Mouse (Mus musculus): ENCODE measurements at regions not wholly inside any gene's neighbourhood (a gene's known extent, or its start where the extent isn't known, plus 50 kb on each side); places are given as distances from the start of the nearest gene placed in this dataset.
"Not testable (repeated sequence)": the region's sequence is repeated elsewhere in the genome, so short reads cannot be mapped to it uniquely, and the experiment has no call there.

DNA sequence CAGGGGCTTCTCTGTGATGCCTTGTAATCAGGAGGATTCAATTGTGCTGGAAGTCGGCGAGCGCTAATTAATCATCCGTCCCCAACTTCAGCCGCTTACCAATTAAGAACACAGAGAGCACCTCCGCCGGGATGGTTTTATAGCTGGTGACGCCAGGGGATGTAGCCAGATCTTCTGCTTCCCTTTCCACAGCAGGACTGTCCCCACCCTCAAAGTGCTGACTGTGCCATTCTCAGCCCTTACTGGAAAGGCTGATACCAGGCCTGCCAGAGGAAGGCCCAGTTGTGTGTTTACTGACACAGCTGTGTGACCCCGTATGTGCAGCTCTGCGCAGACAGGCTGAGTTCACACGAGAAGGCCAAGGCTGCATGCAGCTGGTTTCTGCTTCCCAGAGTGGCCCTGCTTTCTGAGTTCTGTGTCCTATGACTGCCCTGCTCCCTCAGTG is 59.9 kb upstream of the Bend4 start:
- 24% methylated on average over 11 of the region's 11 CpGs for WGBS

DNA sequence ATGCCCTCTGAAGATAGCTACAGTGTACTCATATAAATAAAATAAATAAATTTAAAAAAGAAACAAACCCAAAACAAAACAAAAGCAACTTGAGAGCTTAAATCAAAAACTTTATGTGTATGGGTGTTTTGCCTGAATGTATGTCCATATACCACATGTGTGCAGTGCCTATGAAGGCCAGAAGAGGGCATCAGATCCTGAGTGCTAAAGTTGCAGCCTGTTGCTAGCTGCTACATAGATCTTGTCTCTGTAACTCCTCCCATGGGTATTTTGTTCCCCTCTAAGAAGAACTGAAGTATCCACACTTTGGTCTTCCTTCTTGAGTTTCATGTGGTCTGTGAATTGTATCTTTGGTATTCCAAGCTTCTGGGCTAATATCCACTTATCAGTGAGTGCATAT is 62.6 kb upstream of the Bend4 start:
- ATAC-seq (ENCODE audit: low read depth); H3K4me1 ChIP-seq (ENCODE audit: control insufficient read depth, insufficient read depth, low read length); H3K4me3 ChIP-seq (ENCODE audit: low read depth, low read length); H3K9ac ChIP-seq (replicated peaks; ENCODE audit: low read depth, low read length); H3K4me2 ChIP-seq (ENCODE audit: low read depth, low read length); H3K27me3 ChIP-seq (ENCODE audit: control insufficient read depth, insufficient read depth, low read length); H3K9me3 ChIP-seq (ENCODE audit: control insufficient read depth, low read length); H3K36me3 ChIP-seq (ENCODE audit: control insufficient read depth, insufficient read depth, low read length); H3K27ac ChIP-seq (ENCODE audit: low read depth, low read length): not testable (repeated sequence)

More for the DNA sequence above, 59.9 kb upstream of the Bend4 start:
- Histone ChIP-seq H3K4me1 (ENCODE audit: control insufficient read depth, insufficient read depth, low read length) (no peaks in the 10 kb centered on the region), H3K9me3 (ENCODE audit: control insufficient read depth, low read length) (no peaks in the 10 kb centered on the region), H3K4me3 (ENCODE audit: low read depth, low read length) (no peak overlapping the region), H3K36me3 (ENCODE audit: control insufficient read depth, insufficient read depth, low read length) (no peaks in the 10 kb centered on the region), H3K9ac (replicated peaks; ENCODE audit: low read depth, low read length) (no peak overlapping the region), H3K4me2 (ENCODE audit: low read depth, low read length) (no peak overlapping the region), H3K27ac (ENCODE audit: low read depth, low read length) (no peak overlapping the region), H3K27me3 (ENCODE audit: control insufficient read depth, insufficient read depth, low read length) (no peaks in the 10 kb centered on the region)
- ATAC-seq (ENCODE audit: low read depth): peak; percentile 62; the same call in 1 of the 2 replicates

DNA sequence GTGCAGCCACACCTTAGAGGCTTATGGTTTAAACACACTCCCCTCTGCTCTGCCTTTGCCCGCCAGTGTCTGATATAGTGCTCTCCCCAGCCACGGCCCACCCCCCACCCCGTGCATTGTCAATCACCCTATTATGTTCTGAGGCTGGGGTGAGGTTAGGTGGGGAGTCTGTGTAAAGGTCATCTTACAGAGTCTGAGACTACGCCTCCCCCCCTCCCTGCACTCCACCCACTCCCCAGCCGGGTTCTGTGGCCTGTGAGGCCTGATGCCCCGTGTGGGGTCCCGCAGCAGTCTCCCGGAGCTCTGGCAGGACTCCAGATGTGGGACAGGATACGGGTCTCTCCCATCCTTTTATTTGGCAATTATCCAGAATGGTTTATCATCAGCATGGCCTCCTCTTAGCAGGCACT is 64.8 kb upstream of the Bend4 start:
- no peaks in the 10 kb centered on the region for H3K4me1 ChIP-seq (ENCODE audit: control insufficient read depth, insufficient read depth, low read length)
- 22% methylated on average over 9 of the region's 9 CpGs for WGBS
- H3K27ac ChIP-seq (ENCODE audit: low read depth, low read length): no peak overlapping the region
- no peaks in the 10 kb centered on the region for H3K27me3 ChIP-seq (ENCODE audit: control insufficient read depth, insufficient read depth, low read length)
- no peak overlapping the region for H3K4me3 ChIP-seq (ENCODE audit: low read depth, low read length)
- no peak overlapping the region for H3K9ac ChIP-seq (replicated peaks; ENCODE audit: low read depth, low read length)
- ATAC-seq (ENCODE audit: low read depth): peak; percentile 48; the same call in 1 of the 2 replicates
- H3K36me3 ChIP-seq (ENCODE audit: control insufficient read depth, insufficient read depth, low read length): no peaks in the 10 kb centered on the region
- no peaks in the 10 kb centered on the region for H3K9me3 ChIP-seq (ENCODE audit: control insufficient read depth, low read length)
- H3K4me2 ChIP-seq (ENCODE audit: low read depth, low read length): no peak overlapping the region

DNA sequence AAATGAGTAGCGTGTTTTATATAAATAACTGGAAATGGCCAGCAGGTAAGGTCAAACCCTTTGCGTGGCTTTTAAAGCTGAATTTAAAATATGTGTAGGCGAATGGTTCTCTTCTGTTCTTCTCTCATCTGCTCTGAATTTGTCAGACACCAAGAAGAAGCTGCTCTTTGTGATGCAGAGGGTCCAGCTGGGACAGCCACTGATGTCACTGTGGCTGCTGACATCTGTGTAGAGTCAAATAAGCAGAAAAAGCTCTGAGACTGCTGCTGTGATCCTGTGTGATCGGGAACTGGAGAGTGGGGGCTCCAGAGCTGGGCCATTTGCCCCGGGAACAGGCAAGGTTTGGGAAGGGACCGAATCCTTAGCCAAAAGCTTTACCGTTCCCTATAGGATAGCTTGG is 68.6 kb upstream of the Bend4 start:
- WGBS: 90% methylated on average over 7 of the region's 7 CpGs
- Histone ChIP-seq H3K9ac (replicated peaks; ENCODE audit: low read depth, low read length) (no peak overlapping the region), H3K36me3 (ENCODE audit: control insufficient read depth, insufficient read depth, low read length) (no peaks in the 10 kb centered on the region), H3K27me3 (ENCODE audit: control insufficient read depth, insufficient read depth, low read length) (no peaks in the 10 kb centered on the region), H3K4me3 (ENCODE audit: low read depth, low read length) (no peak overlapping the region), H3K27ac (ENCODE audit: low read depth, low read length) (no peak overlapping the region), H3K4me1 (ENCODE audit: control insufficient read depth, insufficient read depth, low read length) (no peaks in the 10 kb centered on the region), H3K9me3 (ENCODE audit: control insufficient read depth, low read length) (no peaks in the 10 kb centered on the region), H3K4me2 (ENCODE audit: low read depth, low read length) (no peak overlapping the region)
- no peak for ATAC-seq (ENCODE audit: low read depth)

DNA sequence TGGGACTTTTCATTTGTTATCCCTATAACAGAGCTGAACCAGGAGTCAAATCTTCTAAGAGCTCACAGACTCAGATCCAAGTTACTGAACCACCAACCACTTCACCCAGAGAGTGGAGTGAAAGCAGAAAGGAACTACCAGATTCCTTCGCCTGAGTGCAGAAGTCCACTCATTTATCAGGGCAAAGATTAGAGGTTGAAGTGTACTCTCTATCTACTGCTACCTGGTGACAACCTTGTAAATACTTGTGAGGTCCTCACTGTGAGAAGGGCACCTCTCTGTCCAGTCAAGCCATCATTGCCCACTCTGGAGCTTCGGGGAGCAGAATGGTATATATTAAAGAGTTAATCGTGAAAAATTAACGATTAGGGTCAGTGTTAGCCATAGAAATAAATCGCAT is 87.4 kb upstream of the Shisa3 start:
- no peak for ATAC-seq (ENCODE audit: low read depth)
- Histone ChIP-seq H3K36me3 (ENCODE audit: control insufficient read depth, insufficient read depth, low read length) (no peaks in the 10 kb centered on the region), H3K9ac (replicated peaks; ENCODE audit: low read depth, low read length) (no peak overlapping the region), H3K4me1 (ENCODE audit: control insufficient read depth, insufficient read depth, low read length) (no peaks in the 10 kb centered on the region), H3K4me3 (ENCODE audit: low read depth, low read length) (no peak overlapping the region), H3K27ac (ENCODE audit: low read depth, low read length) (no peak overlapping the region), H3K4me2 (ENCODE audit: low read depth, low read length) (no peak overlapping the region), H3K9me3 (ENCODE audit: control insufficient read depth, low read length) (no peaks in the 10 kb centered on the region), H3K27me3 (ENCODE audit: control insufficient read depth, insufficient read depth, low read length) (no peaks in the 10 kb centered on the region)
- 93% methylated on average over 5 of the region's 5 CpGs for WGBS

DNA sequence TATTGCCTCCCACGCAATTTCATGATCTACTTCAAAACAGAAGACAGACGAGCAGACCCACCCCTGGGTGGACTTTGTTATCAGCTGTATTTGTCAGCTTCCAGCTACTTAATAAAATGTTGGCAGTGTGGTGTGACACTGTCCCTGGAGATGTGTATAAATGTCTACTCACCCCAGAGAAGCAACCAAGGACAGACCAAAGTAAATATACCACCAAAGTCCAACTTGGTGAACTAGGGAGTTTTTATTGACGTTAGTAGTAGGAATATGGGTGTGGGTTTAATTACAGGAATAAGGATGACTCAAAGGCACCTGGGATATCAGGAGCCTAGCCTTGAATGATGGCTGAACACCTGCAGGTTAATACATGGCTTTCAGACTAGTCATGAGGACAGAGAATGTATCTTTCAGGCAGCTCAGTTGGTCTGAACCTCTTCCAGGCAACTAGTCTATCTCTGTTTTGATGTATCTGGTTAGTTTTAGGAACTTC is 86.2 kb upstream of the Shisa3 start:
- Histone ChIP-seq H3K9ac (replicated peaks; ENCODE audit: low read depth, low read length) (no peak overlapping the region), H3K36me3 (ENCODE audit: control insufficient read depth, insufficient read depth, low read length) (no peaks in the 10 kb centered on the region), H3K4me2 (ENCODE audit: low read depth, low read length) (no peak overlapping the region), H3K4me3 (ENCODE audit: low read depth, low read length) (no peak overlapping the region), H3K9me3 (ENCODE audit: control insufficient read depth, low read length) (no peaks in the 10 kb centered on the region), H3K4me1 (ENCODE audit: control insufficient read depth, insufficient read depth, low read length) (no peaks in the 10 kb centered on the region), H3K27ac (ENCODE audit: low read depth, low read length) (no peak overlapping the region), H3K27me3 (ENCODE audit: control insufficient read depth, insufficient read depth, low read length) (no peaks in the 10 kb centered on the region)
- WGBS: 88% methylated on average over 3 of the region's 3 CpGs
- ATAC-seq (ENCODE audit: low read depth): no peak

DNA sequence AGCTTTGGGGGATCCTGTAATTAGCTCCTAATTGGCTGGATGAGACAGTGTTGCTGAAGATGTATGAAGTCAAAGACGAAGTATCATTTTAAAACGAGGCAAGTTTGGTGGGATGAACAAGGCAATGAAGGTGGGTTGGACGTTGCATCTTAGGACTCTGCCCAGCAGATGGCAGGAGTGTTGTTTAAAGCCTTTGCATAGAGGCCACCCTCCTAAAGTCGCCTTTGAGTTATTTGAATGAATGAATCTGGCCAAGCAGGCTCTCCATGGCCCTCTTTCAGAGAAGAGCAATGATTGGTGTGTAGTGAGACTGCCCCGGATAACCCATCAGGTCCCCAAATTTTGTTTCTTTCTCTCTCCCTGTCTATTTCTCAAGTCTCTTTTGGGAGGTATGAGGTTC is 77.5 kb upstream of the Shisa3 start:
- Histone ChIP-seq H3K36me3 (ENCODE audit: control insufficient read depth, insufficient read depth, low read length) (no peaks in the 10 kb centered on the region), H3K27ac (ENCODE audit: low read depth, low read length) (no peak overlapping the region), H3K9me3 (ENCODE audit: control insufficient read depth, low read length) (no peaks in the 10 kb centered on the region), H3K4me1 (ENCODE audit: control insufficient read depth, insufficient read depth, low read length) (no peaks in the 10 kb centered on the region), H3K4me3 (ENCODE audit: low read depth, low read length) (no peak overlapping the region), H3K4me2 (ENCODE audit: low read depth, low read length) (no peak overlapping the region), H3K9ac (replicated peaks; ENCODE audit: low read depth, low read length) (no peak overlapping the region), H3K27me3 (ENCODE audit: control insufficient read depth, insufficient read depth, low read length) (no peaks in the 10 kb centered on the region)
- 53% methylated on average over 5 of the region's 5 CpGs for WGBS
- no peak for ATAC-seq (ENCODE audit: low read depth)

DNA sequence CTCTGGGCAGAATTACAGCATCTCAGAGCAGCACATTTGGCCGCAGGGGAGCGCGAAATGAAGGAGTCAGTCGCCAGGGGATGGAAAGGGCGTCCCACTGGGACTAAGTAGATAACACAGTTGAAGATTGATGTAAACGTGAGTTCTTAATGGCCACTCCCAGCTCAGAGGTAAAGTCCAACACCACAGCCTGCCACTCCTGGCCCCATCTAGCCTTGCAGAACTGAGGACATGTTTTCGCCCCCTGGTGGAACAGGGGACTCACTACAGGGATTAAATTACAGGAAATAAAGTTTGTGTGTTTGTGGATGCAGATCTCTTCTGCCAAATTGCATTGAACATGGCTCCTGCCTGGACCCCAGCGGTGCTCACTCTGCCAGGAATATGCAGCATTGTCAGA is 76.7 kb upstream of the Shisa3 start:
- Histone ChIP-seq H3K4me2 (ENCODE audit: low read depth, low read length) (no peak overlapping the region), H3K4me3 (ENCODE audit: low read depth, low read length) (no peak overlapping the region), H3K9me3 (ENCODE audit: control insufficient read depth, low read length) (no peaks in the 10 kb centered on the region), H3K36me3 (ENCODE audit: control insufficient read depth, insufficient read depth, low read length) (no peaks in the 10 kb centered on the region), H3K27me3 (ENCODE audit: control insufficient read depth, insufficient read depth, low read length) (no peaks in the 10 kb centered on the region), H3K9ac (replicated peaks; ENCODE audit: low read depth, low read length) (no peak overlapping the region), H3K27ac (ENCODE audit: low read depth, low read length) (no peak overlapping the region), H3K4me1 (ENCODE audit: control insufficient read depth, insufficient read depth, low read length) (no peaks in the 10 kb centered on the region)
- 31% methylated on average over 8 of the region's 8 CpGs for WGBS
- no peak for ATAC-seq (ENCODE audit: low read depth)

DNA sequence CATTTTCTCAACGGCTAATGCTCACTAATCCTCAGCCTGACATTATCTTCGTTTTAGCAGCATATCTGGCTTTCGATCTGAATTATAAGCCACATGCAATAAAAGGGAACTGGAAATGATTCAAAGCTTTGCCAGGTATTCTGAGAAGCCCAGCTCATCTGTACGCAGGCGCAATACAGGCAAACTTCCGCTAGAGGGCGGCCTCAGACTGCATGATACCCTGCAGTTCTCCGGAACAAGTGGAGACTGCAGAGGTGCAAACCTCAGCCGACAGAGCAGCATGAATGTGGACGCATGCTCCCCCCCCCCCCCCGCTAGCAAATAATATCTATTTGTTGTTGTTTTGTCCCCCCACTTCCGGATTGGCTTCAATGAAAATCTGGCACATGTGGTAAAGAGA is 75.3 kb upstream of the Shisa3 start:
- Histone ChIP-seq H3K4me2 (ENCODE audit: low read depth, low read length) (peak overlapping the region; percentile 29; the same call in 1 of the 2 replicates), H3K9me3 (ENCODE audit: control insufficient read depth, low read length) (no peaks in the 10 kb centered on the region), H3K27ac (ENCODE audit: low read depth, low read length) (no peak overlapping the region), H3K4me3 (ENCODE audit: low read depth, low read length) (no peak overlapping the region), H3K36me3 (ENCODE audit: control insufficient read depth, insufficient read depth, low read length) (no peaks in the 10 kb centered on the region), H3K4me1 (ENCODE audit: control insufficient read depth, insufficient read depth, low read length) (no peaks in the 10 kb centered on the region), H3K27me3 (ENCODE audit: control insufficient read depth, insufficient read depth, low read length) (no peaks in the 10 kb centered on the region), H3K9ac (replicated peaks; ENCODE audit: low read depth, low read length) (no peak overlapping the region)
- WGBS: 5% methylated on average over 12 of the region's 12 CpGs
- peak; percentile 91 for ATAC-seq (ENCODE audit: low read depth)
